In the genomic region with DNA sequence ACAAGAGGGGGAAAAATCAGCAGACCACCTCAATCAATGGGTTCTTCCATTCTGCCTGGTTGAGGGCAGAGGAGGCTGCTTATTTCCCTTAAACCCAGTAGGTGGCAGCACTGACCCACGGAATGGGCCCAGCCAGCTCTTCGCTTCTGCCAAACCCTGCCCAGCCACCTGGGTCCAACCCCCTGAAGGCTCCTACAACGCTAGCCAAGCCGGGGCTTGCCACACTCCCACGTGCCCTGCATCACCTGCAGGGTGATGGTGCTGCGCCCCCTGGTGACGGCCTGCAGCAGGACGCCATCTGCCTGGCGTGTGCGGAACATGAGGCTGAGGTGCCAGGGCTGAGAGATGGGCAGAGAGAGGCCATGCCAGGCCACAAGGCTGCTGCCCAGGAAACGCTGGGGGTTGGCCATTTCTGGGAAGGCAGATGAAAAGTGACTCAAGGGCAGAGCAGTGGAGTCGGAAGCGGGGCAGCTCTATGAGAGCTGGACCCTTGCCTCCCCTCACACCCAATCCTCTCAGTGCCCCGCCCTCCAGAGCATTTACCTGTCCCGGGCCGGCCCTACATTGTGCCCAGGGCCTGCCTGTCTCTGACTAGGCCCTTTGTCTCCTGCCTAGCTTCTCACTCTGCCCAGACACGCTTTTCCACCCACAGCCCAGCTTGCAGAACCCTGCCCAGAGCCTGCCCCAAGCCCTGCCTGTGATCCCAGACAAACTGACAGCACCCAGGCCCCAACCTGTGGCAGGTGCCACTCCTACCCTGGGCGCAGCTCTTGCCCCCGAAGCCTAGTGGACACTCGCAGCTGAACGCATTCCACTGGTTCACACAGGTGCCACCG, we compare ENCODE assay signal across 8 mouse cellular contexts. TPM values are rescaled to one million over a fixed set of nuclear protein-coding genes. Genes with fewer than 3 reads are reported as not detected.
A peak's percentile ranks its signal among the peaks of the same experiment; 100 is the strongest.
DNase-seq lines count a peak whose midpoint lies in the region; ATAC-seq and TF ChIP-seq lines count a peak whose summit lies in the region.

No protein-coding gene starts in this region.

- peak; percentile 81; the same call in 1 of the 2 replicates for TF ChIP-seq CTCF in spleen, adult 2 months (IDR thresholded peaks at IDR 0.05; ENCODE audit: extremely low read depth, insufficient read depth, insufficient read length, insufficient replicate concordance)

- peak; percentile 85 for DNase-seq in layer of hippocampus, adult 11-12 months (ENCODE audit: low spot score)
- DNase-seq in layer of hippocampus, adult 9-10 months (ENCODE audit: low spot score), result no peak
- DNase-seq in heart, adult 18-20 months, result peak; percentile 84 to 90
- peak; percentile 91 for DNase-seq in kidney, adult 18-20 months
- peak; percentile 88 for DNase-seq in spleen, adult 2 months (ENCODE audit: low read depth in 1 of 2, low spot score in 2 of 2)

- peaks cover 17% of the 10 kb centered on the region for H3K4me1 ChIP-seq in embryonic facial prominence, embryonic 12.5 days
- peaks cover 6% of the 10 kb centered on the region for H3K4me1 ChIP-seq in limb, embryonic 13.5 days
- peaks cover 18% of the 10 kb centered on the region for H3K4me1 ChIP-seq in midbrain, embryonic 16.5 days (ENCODE audit: control insufficient read depth, insufficient read depth, low read length)
- H3K4me1 ChIP-seq in spleen, adult 2 months (ENCODE audit: control insufficient read depth, insufficient read depth, insufficient read length), result no peaks in the 10 kb centered on the region

- H3K9ac ChIP-seq in embryonic facial prominence, embryonic 12.5 days, result peak overlapping the region; percentile 20
- H3K9ac ChIP-seq in limb, embryonic 13.5 days, result peak overlapping the region; percentile 32
- 0 out of 2 replicates have a peak overlapping the region, but pooled peaks have one; percentile 14 for H3K9ac ChIP-seq in midbrain, embryonic 16.5 days (ENCODE audit: low read depth, low read length)

- H3K9me3 ChIP-seq in embryonic facial prominence, embryonic 12.5 days, result no peaks in the 10 kb centered on the region
- H3K9me3 ChIP-seq in limb, embryonic 13.5 days, result no peaks in the 10 kb centered on the region
- no peaks in the 10 kb centered on the region for H3K9me3 ChIP-seq in midbrain, embryonic 16.5 days (replicated peaks; ENCODE audit: control insufficient read depth, low read length, poor library complexity, severe bottlenecking)

- peak overlapping the region; percentile 37 for H3K4me2 ChIP-seq in embryonic facial prominence, embryonic 12.5 days (replicated peaks)
- H3K4me2 ChIP-seq in limb, embryonic 13.5 days (replicated peaks), result peak overlapping the region; percentile 54
- no peak overlapping the region for H3K4me2 ChIP-seq in midbrain, embryonic 16.5 days (ENCODE audit: low read length)

- H3K4me3 ChIP-seq in embryonic facial prominence, embryonic 12.5 days, result no peak overlapping the region
- H3K4me3 ChIP-seq in limb, embryonic 13.5 days, result peak overlapping the region; percentile 7; the same call in 1 of the 2 replicates
- no peak overlapping the region for H3K4me3 ChIP-seq in midbrain, embryonic 16.5 days (ENCODE audit: low read depth, low read length)
- H3K4me3 ChIP-seq in spleen, adult 2 months (ENCODE audit: extremely low read depth, insufficient read depth, insufficient read length), result no peak overlapping the region

- TF ChIP-seq POLR2A in spleen, adult 2 months (IDR thresholded peaks at IDR 0.05; ENCODE audit: low read depth, low read length), result no peak

- peak; percentile 70 for ATAC-seq in embryonic facial prominence, embryonic 12.5 days (ENCODE audit: insufficient number of reproducible peaks, insufficient read depth, low FRiP score, low TSS enrichment)
- peak; percentile 84 for ATAC-seq in limb, embryonic 13.5 days (ENCODE audit: low FRiP score, low read depth)
- peak; percentile 86 for ATAC-seq in midbrain, embryonic 16.5 days

- no peaks in the 10 kb centered on the region for H3K27me3 ChIP-seq in embryonic facial prominence, embryonic 12.5 days
- no peaks in the 10 kb centered on the region for H3K27me3 ChIP-seq in limb, embryonic 13.5 days
- H3K27me3 ChIP-seq in midbrain, embryonic 16.5 days (ENCODE audit: control insufficient read depth, insufficient read depth, low read depth, low read length), result no peaks in the 10 kb centered on the region
- H3K27me3 ChIP-seq in spleen, adult 2 months (ENCODE audit: control insufficient read depth, insufficient read depth, low read length), result no peaks in the 10 kb centered on the region

- peaks cover 5% of the 10 kb centered on the region for H3K36me3 ChIP-seq in embryonic facial prominence, embryonic 12.5 days
- H3K36me3 ChIP-seq in limb, embryonic 13.5 days, result peaks cover 45% of the 10 kb centered on the region
- peaks cover 51% of the 10 kb centered on the region for H3K36me3 ChIP-seq in midbrain, embryonic 16.5 days (ENCODE audit: control insufficient read depth, insufficient read depth, low read length)
- H3K36me3 ChIP-seq in spleen, adult 2 months (ENCODE audit: control insufficient read depth, insufficient read depth, low read length), result no peaks in the 10 kb centered on the region

- 36% methylated on average over 22 of the region's 22 CpGs for WGBS in embryonic facial prominence, embryonic 12.5 days
- WGBS in limb, embryonic 13.5 days, result 35% methylated on average over 22 of the region's 22 CpGs
- 39% methylated on average over 20 of the region's 22 CpGs for WGBS in midbrain, embryonic 16.5 days
- WGBS in spleen, adult 2 months, result 38% methylated on average over 22 of the region's 22 CpGs

- H3K27ac ChIP-seq in embryonic facial prominence, embryonic 12.5 days, result peak overlapping the region; percentile 17; the same call in 1 of the 2 replicates
- H3K27ac ChIP-seq in limb, embryonic 13.5 days, result no peak overlapping the region; the same call in 1 of the 2 replicates
- H3K27ac ChIP-seq in midbrain, embryonic 16.5 days (ENCODE audit: low read length), result peak overlapping the region; percentile 46; the same call in 1 of the 2 replicates
- no peak overlapping the region for H3K27ac ChIP-seq in spleen, adult 2 months (ENCODE audit: insufficient read depth, low read length)

RNA-seq across cellular contexts. Expression of a gene that starts 13.4 kb away (rescaled TPM):
- polyA plus RNA-seq in embryonic facial prominence, embryonic 12.5 days (2016; fragmentation: Nextera tagmentation; extraction: Ambion mirVana), result 9.5 and 11.0 TPM in 2 replicates
- 1 to 10 TPM; 5.9 to 9.5 TPM for total RNA-seq in heart, adult 18-20 months (2021)
- 5.5 and 7.3 TPM in 2 replicates for polyA plus RNA-seq in limb, embryonic 13.5 days (2015; fragmentation: Nextera tagmentation; extraction: Ambion mirVana)
- 27.9 and 33.2 TPM in 2 replicates for polyA plus RNA-seq in midbrain, embryonic 16.5 days (2015; fragmentation: Nextera tagmentation; extraction: Ambion mirVana)
- 2.6 and 4.2 TPM in 2 replicates for polyA plus RNA-seq in spleen, adult 2 months (2012; rRNA removed)

RNA-seq across cellular contexts. Expression of a gene that starts 18.3 kb away (rescaled TPM):
- polyA plus RNA-seq in embryonic facial prominence, embryonic 12.5 days (2016; fragmentation: Nextera tagmentation; extraction: Ambion mirVana), result 73.4 and 78.1 TPM in 2 replicates
- under 1 TPM in 1 of 2 experiments, not detected in 1; 0.33 TPM for total RNA-seq in heart, adult 18-20 months (2021)
- 62.7 and 63.1 TPM in 2 replicates for polyA plus RNA-seq in limb, embryonic 13.5 days (2015; fragmentation: Nextera tagmentation; extraction: Ambion mirVana)
- polyA plus RNA-seq in midbrain, embryonic 16.5 days (2015; fragmentation: Nextera tagmentation; extraction: Ambion mirVana), result 3.9 and 5.2 TPM in 2 replicates
- 5.4 and 6.1 TPM in 2 replicates for polyA plus RNA-seq in spleen, adult 2 months (2012; rRNA removed)

RNA-seq across cellular contexts. Expression of a gene that starts 37.2 kb away (rescaled TPM):
- 0.13 and 0.18 TPM in 2 replicates for polyA plus RNA-seq in embryonic facial prominence, embryonic 12.5 days (2016; fragmentation: Nextera tagmentation; extraction: Ambion mirVana)
- 10 to 100 TPM; 49.7 to 55.1 TPM for total RNA-seq in heart, adult 18-20 months (2021)
- polyA plus RNA-seq in limb, embryonic 13.5 days (2015; fragmentation: Nextera tagmentation; extraction: Ambion mirVana), result not detected in 2 replicates
- not detected in 2 replicates for polyA plus RNA-seq in midbrain, embryonic 16.5 days (2015; fragmentation: Nextera tagmentation; extraction: Ambion mirVana)
- polyA plus RNA-seq in spleen, adult 2 months (2012; rRNA removed), result 0.15 and 0.28 TPM in 2 replicates

RNA-seq across cellular contexts. Expression of a gene that starts 43.1 kb away (rescaled TPM):
- polyA plus RNA-seq in embryonic facial prominence, embryonic 12.5 days (2016; fragmentation: Nextera tagmentation; extraction: Ambion mirVana), result 125 and 127 TPM in 2 replicates
- 10 to 100 TPM; 80.2 to 89.6 TPM for total RNA-seq in heart, adult 18-20 months (2021)
- polyA plus RNA-seq in limb, embryonic 13.5 days (2015; fragmentation: Nextera tagmentation; extraction: Ambion mirVana), result 114 and 122 TPM in 2 replicates
- polyA plus RNA-seq in midbrain, embryonic 16.5 days (2015; fragmentation: Nextera tagmentation; extraction: Ambion mirVana), result 217 and 220 TPM in 2 replicates
- 22.2 and 27.0 TPM in 2 replicates for polyA plus RNA-seq in spleen, adult 2 months (2012; rRNA removed)

Comparison
In these comparisons a context has a peak if more than half of its experiments do, and no peak if none do; other contexts are left out.
1. H3K27ac ChIP-seq: peak in embryonic facial prominence, embryonic 12.5 days (single experiment) and midbrain, embryonic 16.5 days (single experiment); none in limb, embryonic 13.5 days (single experiment) and spleen, adult 2 months (single experiment).
2. Peak in every context shown above with its lines, with median percentiles within 50 percentile points of each other: ATAC-seq and H3K9ac ChIP-seq.